Mouse (Mus musculus) midbrain, embryonic 10.5 days (tissue): ENCODE results near the gene Mnt. TPM values are rescaled to one million over a fixed set of nuclear protein-coding genes. Genes with fewer than 3 reads are reported as not detected.
A peak's percentile ranks its signal among the peaks of the same experiment; 100 is the strongest.

Experiments used
- DNase-seq: peaks from one replicate; pipeline ENCODE4 v3.0.0-alpha.2; 2017; ENCODE audit warnings: low spot score
- H3K27ac ChIP-seq: fragments of 300-500 bp; sonication (generic); replicated peaks from 2 replicates; pipeline ENCODE4 v1.5.1; 2016; ENCODE audit warnings: mild to moderate bottlenecking
- H3K27me3 ChIP-seq: fragments of 300-500 bp; sonication (generic); 2 replicates; pipeline ENCODE4 v1.6.1; 2016; ENCODE audit warnings: low read depth, mild to moderate bottlenecking; ENCODE audit not compliant: poor library complexity, severe bottlenecking
- H3K36me3 ChIP-seq: fragments of 300-500 bp; sonication (generic); 2 replicates; pipeline ENCODE4 v1.6.1; 2016; ENCODE audit warnings: mild to moderate bottlenecking, moderate library complexity
- H3K4me1 ChIP-seq: fragments of 300-500 bp; sonication (generic); 2 replicates; pipeline ENCODE4 v1.6.1; 2016
- H3K4me3 ChIP-seq: fragments of 300-500 bp; sonication (generic); 2 replicates; pipeline ENCODE4 v1.5.1; 2016; ENCODE audit warnings: mild to moderate bottlenecking, moderate library complexity
- H3K9me3 ChIP-seq: fragments of 300-500 bp; sonication (generic); replicated peaks from 2 replicates; pipeline ENCODE4 v1.6.1; 2016; ENCODE audit warnings: mild to moderate bottlenecking
- WGBS: fragments of 180-500 bp; shearing (Covaris S2); methylation state at CpG from one replicate; pipeline ENCODE4 v1.1.7; 2016; 5-methylcytosine and 5-hydroxymethylcytosine counted together
- polyA plus RNA-seq: library from polyadenylated mRNA; unstranded; fragments of >200 nt; fragmentation: Nextera tagmentation; extraction: Ambion mirVana; gene quantifications from 2 replicates; pipeline ENCODE4 v1.2.1, GENCODE M21; 2016

Mnt gene
- polyA plus RNA-seq, 1 experiment from 2014 or later = 4.2 TPM

DNA sequence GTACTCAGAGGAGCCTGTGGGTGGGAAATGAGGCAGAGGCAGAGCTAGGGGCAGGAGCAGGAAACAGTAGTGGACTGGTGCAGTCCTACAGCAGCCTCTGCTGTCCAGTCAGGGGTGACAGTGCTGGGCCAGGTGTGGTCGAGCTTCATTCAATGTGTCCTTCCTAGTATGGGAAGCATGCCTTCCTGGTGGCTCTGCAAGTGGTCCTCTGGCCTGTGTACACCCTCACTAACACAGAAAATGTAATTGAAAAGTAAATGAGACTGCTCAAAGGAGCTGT is 3.6 kb downstream of the Mnt start:
- Histone ChIP-seq H3K27ac (no peak overlapping the region), H3K4me1 (peaks cover 75% of the 10 kb centered on the region), H3K9me3 (no peaks in the 10 kb centered on the region), H3K27me3 (peaks cover 15% of the 10 kb centered on the region), H3K36me3 (peaks cover 12% of the 10 kb centered on the region), H3K4me3 (no peak overlapping the region)
- 78% methylated on average over 1 of the region's 1 CpGs for WGBS
- no peak for DNase-seq

DNA sequence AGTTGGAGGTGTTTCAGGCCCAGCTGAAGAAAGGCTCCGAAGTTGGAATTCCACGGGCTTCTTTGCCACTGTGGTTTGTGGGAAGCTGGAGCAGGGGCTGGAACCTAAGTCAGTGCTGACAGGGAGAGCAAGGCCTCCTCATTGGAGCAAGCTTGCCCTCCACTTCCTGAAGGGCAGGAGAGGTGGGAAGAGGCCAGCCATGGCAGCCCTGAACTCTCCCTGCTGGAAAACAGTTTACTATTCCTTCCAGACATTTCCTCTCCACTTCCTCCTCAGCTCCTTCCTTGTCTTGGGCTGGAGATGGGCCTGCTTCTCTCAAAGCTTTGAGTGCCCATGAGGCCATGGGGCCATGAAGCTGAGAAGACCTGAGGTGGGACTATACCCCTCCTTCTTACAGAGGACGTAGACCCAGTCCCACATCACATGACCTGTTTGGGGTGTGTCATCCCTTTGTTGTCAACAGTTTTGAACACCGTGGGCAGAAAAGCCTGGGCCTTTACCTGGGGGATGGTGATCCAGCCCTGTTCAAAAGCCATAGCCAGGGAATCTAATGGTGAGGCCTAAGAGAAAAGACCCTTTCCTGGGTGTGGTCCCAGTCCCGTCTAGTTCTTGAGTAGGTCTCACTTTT is 4.0 kb downstream of the Mnt start:
- H3K9me3 ChIP-seq = no peaks in the 10 kb centered on the region
- DNase-seq = no peak
- WGBS = 61% methylated on average over 5 of the region's 5 CpGs
- H3K27me3 ChIP-seq = peaks cover 15% of the 10 kb centered on the region
- H3K4me3 ChIP-seq = no peak overlapping the region
- peaks cover 73% of the 10 kb centered on the region for H3K4me1 ChIP-seq
- H3K36me3 ChIP-seq = peaks cover 17% of the 10 kb centered on the region
- H3K27ac ChIP-seq = no peak overlapping the region

DNA sequence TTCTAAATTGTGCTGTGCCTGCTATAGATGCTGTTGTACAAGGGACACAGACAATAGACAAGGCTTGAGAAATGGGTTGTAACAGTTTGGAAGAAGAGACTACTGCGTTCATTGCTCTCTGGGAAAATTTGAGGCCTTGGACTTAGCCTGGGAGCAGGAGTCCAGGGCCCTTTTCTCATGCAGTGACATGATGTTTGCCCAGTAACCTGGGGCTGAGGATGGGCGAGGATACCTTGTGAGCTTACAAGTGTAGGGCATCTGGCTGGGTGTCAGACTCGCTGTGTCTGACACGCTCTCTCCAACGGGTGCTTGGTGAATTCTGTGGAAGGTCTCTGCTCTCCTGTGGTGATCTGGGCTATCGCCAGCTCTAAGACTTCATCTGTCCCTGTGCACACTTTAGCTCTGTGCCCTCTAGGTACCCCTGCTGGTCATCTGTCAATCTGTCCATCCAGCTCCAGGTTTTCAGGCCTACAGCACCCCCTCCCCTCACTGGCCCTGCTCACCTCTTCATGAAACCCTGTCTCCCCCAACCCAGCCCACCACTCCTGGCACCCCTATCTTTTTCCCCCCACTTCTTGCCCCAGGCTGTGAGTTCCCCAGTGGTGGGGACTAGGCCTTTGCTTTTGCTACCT is 5.0 kb downstream of the Mnt start:
- Histone ChIP-seq H3K27ac (no peak overlapping the region; the same call in 1 of the 2 replicates), H3K27me3 (peaks cover 15% of the 10 kb centered on the region), H3K4me1 (peaks cover 77% of the 10 kb centered on the region), H3K9me3 (no peaks in the 10 kb centered on the region), H3K36me3 (peaks cover 26% of the 10 kb centered on the region), H3K4me3 (peak overlapping the region; percentile 67; the same call in 1 of the 2 replicates)
- no peak for DNase-seq
- 90% methylated on average over 6 of the region's 6 CpGs for WGBS

DNA sequence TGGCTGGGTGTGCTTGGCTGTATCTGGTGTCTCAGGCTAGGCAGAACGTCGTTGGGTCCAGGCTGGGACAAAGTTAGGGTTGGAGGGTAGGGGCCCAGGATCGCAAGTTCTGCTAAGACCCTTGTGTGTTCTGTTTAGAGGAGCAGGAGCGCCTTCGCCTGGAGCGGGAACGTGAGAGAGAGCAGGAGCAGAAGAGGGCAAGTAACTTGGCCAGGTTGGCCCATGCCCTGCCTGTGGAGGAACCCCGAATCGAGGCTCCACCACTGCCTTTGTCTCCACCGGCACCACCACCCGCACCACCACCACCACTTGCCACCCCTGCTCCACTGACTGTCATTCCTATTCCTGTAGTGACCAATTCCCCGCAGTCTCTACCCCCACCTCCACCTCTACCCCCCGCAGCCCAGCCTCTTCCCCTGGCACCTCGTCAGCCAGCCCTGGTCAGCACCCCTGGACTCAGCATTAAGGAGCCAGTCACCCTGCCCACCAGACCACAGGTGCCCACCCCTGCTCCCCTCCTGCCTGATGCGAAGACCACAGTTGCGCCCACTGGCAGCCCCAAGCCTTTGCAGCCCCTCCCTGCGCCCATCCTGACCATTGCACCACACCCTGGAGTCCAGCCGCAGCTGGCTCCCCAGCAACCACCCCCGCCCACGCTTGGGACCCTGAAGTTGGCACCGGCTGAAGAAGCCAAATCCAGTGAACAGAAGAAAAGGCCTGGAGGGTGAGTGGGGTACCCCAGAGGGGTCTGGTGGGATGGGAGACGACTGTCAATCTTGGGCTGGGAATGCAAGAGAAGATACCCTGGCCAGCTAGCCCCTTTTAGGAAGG is 5.7 kb downstream of the Mnt start:
- Histone ChIP-seq H3K27me3 (peaks cover 15% of the 10 kb centered on the region), H3K4me3 (peak overlapping the region; percentile 67), H3K9me3 (no peaks in the 10 kb centered on the region), H3K27ac (peak overlapping the region; percentile 30; the same call in 1 of the 2 replicates), H3K36me3 (peaks cover 34% of the 10 kb centered on the region), H3K4me1 (peaks cover 84% of the 10 kb centered on the region)
- DNase-seq = no peak
- 93% methylated on average over 22 of the region's 22 CpGs for WGBS

DNA sequence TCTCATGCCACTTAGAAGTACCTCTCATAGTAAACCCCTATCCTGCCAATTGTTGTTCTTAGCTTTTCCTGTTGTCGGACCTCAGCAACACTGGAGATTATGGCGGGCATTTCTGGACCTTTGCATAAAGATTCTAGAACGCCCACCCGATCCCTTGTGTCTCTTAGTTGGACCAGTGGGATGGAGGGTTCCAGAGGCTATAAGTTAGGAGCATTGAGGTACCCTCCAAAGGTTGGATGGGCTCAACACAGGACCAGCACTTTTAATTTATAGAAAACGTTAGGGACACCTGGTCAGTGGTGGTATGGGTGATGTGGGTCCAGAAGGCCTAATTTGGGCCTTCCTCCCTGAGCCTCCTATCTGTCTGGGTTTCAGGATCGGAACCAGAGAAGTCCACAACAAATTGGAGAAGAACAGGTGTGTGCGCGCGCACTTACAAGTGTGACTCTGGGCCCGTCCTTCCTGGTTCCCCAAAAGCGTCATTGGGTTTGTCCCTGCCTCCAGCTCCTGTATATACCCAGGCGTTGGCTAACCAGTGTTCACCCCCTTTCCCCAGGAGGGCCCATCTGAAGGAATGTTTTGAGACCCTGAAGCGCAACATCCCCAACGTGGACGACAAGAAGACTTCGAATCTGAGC is 6.5 kb downstream of the Mnt start:
- Histone ChIP-seq H3K9me3 (no peaks in the 10 kb centered on the region), H3K27me3 (peaks cover 15% of the 10 kb centered on the region), H3K36me3 (peaks cover 41% of the 10 kb centered on the region), H3K4me3 (peak overlapping the region; percentile 67), H3K27ac (peak overlapping the region; percentile 94), H3K4me1 (peaks cover 85% of the 10 kb centered on the region)
- no peak for DNase-seq
- WGBS = 42% methylated on average over 16 of the region's 16 CpGs

DNA sequence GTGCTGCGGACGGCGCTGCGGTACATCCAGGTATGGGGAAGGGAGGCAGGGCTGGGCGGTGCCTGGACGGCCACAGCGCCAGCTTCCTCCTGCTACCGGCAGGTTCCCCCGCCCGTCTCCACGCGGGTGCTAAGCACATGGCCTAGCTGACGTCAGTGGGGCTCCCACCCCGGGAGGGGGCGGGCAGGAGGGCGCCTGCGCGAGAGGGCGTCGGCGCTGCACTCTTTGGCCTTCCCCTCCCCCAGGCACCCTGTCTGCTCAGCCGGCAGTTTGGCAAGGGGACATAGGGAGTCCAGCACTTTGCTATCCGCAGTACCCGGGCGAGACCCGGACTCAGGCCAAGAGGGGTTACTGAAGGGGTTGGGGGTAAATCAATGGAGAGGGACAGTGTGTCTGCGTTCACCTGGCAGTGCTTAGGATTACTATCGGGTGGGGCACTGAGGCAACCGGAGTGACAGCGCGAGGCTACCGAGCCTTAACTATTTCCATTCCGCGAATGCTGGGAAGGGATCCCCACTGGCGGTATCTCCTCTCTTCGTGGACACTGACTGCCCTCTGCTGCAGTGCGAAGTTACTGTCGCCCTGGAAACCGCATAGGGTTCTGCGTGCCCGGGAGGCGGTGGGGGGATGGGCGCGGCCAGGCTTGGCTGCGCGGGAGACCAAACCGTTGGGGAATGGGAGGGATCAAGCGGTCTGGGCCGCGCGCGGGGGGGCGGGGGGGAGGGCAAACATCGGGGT is 7.1 kb downstream of the Mnt start:
- Histone ChIP-seq H3K27me3 (peaks cover 15% of the 10 kb centered on the region), H3K4me1 (peaks cover 83% of the 10 kb centered on the region), H3K36me3 (peaks cover 48% of the 10 kb centered on the region), H3K4me3 (peak overlapping the region; percentile 67), H3K27ac (peak overlapping the region; percentile 94), H3K9me3 (no peaks in the 10 kb centered on the region)
- under 1% methylated on average over 54 of the region's 54 CpGs for WGBS
- peak; percentile 83 for DNase-seq

DNA sequence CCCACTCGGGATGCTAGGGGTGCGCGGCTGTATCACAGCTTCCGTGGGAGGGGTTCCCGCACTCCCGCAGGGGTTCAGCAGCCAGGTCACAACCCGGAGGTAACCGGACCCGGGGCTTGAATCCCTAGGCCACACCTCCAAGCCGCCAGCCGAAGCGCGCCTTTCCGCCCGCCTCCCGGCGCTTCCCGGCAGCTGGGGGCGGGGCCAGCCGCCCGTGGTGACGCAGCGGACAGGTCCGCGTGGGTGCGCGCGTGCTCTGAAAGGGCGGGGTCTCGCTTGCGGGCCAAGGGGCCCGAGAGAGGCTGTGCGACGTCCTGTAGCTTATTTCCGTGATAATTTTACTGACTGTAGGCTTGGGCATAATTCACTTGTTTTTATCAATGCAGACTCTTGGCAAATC is 7.7 kb downstream of the Mnt start:
- peaks cover 15% of the 10 kb centered on the region for H3K27me3 ChIP-seq
- peak; percentile 92 for DNase-seq
- peak overlapping the region; percentile 67 for H3K4me3 ChIP-seq
- H3K9me3 ChIP-seq = no peaks in the 10 kb centered on the region
- H3K27ac ChIP-seq = peak overlapping the region; percentile 94
- under 1% methylated on average over 35 of the region's 35 CpGs for WGBS
- peaks cover 54% of the 10 kb centered on the region for H3K36me3 ChIP-seq
- peaks cover 83% of the 10 kb centered on the region for H3K4me1 ChIP-seq

DNA sequence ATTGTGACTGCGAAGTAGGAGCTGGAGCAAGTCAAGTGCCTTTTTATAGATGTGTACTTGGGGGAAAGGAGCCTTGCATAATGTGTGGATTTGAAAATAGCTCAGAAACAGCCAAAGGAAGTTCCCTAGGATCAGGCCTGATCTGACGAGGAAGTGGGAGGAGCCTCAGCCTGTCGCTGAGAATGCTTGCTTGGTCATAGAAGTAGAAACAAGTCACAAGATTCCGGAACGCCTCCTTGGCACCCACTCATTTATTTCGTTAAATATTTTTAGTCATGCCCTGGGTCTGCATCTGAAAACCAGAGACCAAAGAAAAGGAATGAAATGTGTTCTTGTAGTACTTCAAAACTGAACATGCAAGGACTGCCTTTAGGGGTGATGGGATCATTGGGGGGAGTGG is 8.3 kb downstream of the Mnt start:
- DNase-seq = no peak
- peaks cover 59% of the 10 kb centered on the region for H3K36me3 ChIP-seq
- H3K9me3 ChIP-seq = no peaks in the 10 kb centered on the region
- 47% methylated on average over 6 of the region's 6 CpGs for WGBS
- peak overlapping the region; percentile 67; the same call in 1 of the 2 replicates for H3K4me3 ChIP-seq
- H3K4me1 ChIP-seq = peaks cover 78% of the 10 kb centered on the region
- H3K27me3 ChIP-seq = peaks cover 15% of the 10 kb centered on the region
- peak overlapping the region; percentile 94; the same call in 1 of the 2 replicates for H3K27ac ChIP-seq

DNA sequence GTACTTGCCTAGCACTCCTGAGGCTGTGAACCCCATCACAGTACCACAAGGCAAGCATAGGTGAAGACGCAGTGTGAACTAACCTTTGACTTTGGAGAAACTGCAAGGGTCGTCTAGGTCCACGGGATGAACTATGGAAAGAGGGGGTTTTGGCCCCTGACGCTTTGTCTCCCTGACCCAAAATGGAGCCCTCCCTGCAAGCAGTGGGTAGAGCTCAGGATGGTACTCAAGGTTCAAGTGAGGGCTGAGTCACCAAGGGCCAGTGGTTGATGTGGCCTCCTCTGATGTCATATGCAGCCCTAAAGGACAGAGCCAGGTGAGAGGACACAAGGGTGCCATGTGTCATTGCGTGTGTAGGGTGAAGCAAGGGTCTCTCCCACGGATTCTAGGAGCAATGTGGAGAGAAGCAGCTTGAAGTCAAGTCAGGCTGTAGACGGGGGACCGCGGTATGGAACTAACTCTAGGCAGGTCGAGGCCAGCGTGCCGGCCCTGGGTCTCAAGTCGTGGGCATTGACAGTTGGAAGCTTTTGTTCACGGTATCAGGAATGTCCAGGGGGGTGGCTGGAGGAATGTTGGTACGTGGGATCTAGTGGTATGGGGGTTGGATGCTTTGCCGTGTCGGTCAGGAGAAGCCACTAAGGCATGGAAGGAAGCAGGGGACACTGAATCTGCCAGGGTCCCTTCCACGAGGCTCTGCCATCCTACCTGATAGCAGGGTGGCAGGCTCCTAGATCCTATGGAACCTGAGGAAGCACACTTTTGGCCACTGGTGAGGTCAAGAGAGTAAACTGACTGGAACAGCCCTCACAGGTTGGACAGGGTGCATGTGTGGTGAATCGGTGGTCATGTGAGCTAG is 9.4 kb downstream of the Mnt start:
- Histone ChIP-seq H3K27me3 (peaks cover 15% of the 10 kb centered on the region), H3K9me3 (no peaks in the 10 kb centered on the region), H3K4me1 (peaks cover 66% of the 10 kb centered on the region), H3K27ac (no peak overlapping the region), H3K4me3 (no peak overlapping the region), H3K36me3 (peaks cover 70% of the 10 kb centered on the region)
- 94% methylated on average over 19 of the region's 19 CpGs for WGBS
- no peak for DNase-seq

DNA sequence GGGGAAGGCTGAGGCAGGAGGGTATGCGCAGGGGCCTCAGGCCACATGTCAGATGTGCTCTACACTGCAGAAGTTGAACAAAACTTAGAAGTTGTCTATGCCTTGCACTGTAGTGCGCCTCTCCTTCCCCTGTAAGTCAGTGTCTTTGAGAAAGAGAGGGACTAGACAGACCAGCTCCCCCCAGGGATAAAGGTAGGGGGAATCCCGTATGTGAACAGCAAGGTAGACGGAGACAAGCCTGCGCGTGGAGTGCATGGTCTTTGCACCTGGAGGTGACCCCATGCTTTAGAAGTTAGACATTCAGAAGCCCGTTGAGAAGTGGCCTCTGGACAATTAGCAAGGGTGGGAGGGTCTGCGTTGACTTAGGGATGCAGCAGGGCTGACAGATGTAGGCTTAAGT is 10.0 kb downstream of the Mnt start:
- peaks cover 77% of the 10 kb centered on the region for H3K36me3 ChIP-seq
- H3K9me3 ChIP-seq = peaks cover 6% of the 10 kb centered on the region
- H3K4me3 ChIP-seq = no peak overlapping the region
- H3K27ac ChIP-seq = 0 out of 2 replicates have a peak overlapping the region, but pooled peaks have one; percentile 13
- peaks cover 15% of the 10 kb centered on the region for H3K27me3 ChIP-seq
- WGBS = 91% methylated on average over 8 of the region's 8 CpGs
- no peak for DNase-seq
- peaks cover 63% of the 10 kb centered on the region for H3K4me1 ChIP-seq

DNA sequence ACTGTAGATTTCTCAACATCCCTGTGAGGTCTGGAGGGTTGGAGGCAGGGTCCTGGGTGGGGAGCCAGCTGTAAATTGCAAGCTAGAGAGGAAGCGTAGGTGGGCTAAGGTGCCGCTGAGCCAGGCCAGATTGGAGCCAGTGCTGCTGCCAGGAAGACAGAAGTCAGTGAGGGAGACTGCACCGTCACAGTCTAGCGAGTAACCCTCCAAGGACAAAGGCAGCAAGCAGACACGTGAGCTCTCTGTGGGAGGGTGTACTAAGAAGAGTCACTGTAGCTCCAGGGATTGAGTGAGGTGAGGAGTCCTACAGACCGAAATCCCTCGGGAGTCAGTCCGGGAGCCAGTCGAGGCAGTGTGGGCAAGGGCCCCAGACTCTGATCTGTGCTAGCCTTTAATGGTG is 10.6 kb downstream of the Mnt start:
- Histone ChIP-seq H3K9me3 (peaks cover 7% of the 10 kb centered on the region), H3K27me3 (peaks cover 10% of the 10 kb centered on the region), H3K4me3 (no peak overlapping the region), H3K4me1 (peaks cover 56% of the 10 kb centered on the region), H3K27ac (0 out of 2 replicates have a peak overlapping the region, but pooled peaks have one; percentile 13), H3K36me3 (peaks cover 80% of the 10 kb centered on the region)
- 77% methylated on average over 9 of the region's 9 CpGs for WGBS
- no peak for DNase-seq
